Mouse (Mus musculus): ENCODE measurements around the gene Thsd7a.

DNA sequence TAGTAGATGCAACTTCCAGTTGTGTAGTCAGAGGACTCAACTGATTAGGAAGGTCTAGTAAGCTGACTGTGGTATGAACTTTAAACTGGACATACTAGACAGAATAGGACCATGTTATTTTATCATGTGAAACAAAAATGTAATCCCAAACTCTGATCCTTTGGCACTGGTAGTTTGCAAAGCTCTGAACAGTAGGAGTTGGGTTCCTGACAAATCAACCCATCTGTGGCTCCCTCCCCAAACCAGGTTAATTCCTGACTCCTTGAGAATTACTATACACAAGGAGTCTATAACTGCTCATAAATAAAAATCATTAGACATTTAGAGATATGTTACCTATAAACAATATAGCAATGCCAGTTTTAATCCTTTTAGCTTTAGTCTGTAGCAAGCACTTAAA is 231.5 kb downstream of the Thsd7a start:
- TF ChIP-seq CTCF (IDR thresholded peaks at IDR 0.05; ENCODE audit: low read depth, low read length) (no peak), POLR2A (IDR thresholded peaks at IDR 0.05; ENCODE audit: insufficient read depth, low read length) (no peak), EP300 (IDR thresholded peaks at IDR 0.05; ENCODE audit: insufficient read depth, low read depth, low read length) (no peak)

All from ES-Bruce4 (cell line).